Mouse (Mus musculus) forebrain, postnatal 0 days (tissue): Measurements from ENCODE around the gene Calcrl. TPM values are rescaled to one million over a fixed set of nuclear protein-coding genes. Genes with fewer than 3 reads are reported as not detected.
"Not testable (repeated sequence)": the region's sequence is repeated elsewhere in the genome, so short reads cannot be mapped to it uniquely, and the experiment has no call there.

ENCODE experiments used
- ATAC-seq: fragments of 200-750 bp; cut with Nextera tagmentation; 2 replicates; pipeline ENCODE4 v1.8.0; 2017; ENCODE audit warnings: mild to moderate bottlenecking, moderate library complexity
- DNase-seq: peaks from one replicate; pipeline ENCODE4 v3.0.0-alpha.2; 2015
- H3K27ac ChIP-seq: fragments of 300-500 bp; sonication (generic); 2 replicates; pipeline ENCODE4 v1.5.1; 2014; ENCODE audit warnings: low read depth, mild to moderate bottlenecking, antibody characterized with exemption, low read length, moderate library complexity, mixed read lengths
- H3K27me3 ChIP-seq: fragments of 300-500 bp; sonication (generic); 2 replicates; pipeline ENCODE4 v1.6.1; 2014; ENCODE audit warnings: mild to moderate bottlenecking, low read length, mixed read lengths; ENCODE audit not compliant: insufficient read depth
- H3K36me3 ChIP-seq: fragments of 300-500 bp; sonication (generic); 2 replicates; pipeline ENCODE4 v1.6.1; 2014; ENCODE audit warnings: mild to moderate bottlenecking, moderate library complexity; ENCODE audit not compliant: insufficient read depth
- H3K4me1 ChIP-seq: fragments of 300-500 bp; sonication (generic); 2 replicates; pipeline ENCODE4 v1.6.1; 2014; ENCODE audit warnings: antibody characterized with exemption; ENCODE audit not compliant: insufficient read depth
- H3K4me2 ChIP-seq: fragments of 300-500 bp; sonication (generic); 2 replicates; pipeline ENCODE4 v1.6.1; 2014; ENCODE audit warnings: low read depth, mild to moderate bottlenecking, moderate library complexity
- H3K4me3 ChIP-seq: fragments of 300-500 bp; sonication (generic); 2 replicates; pipeline ENCODE4 v1.5.1; 2014; ENCODE audit warnings: low read depth, low read length, mixed read lengths
- H3K9ac ChIP-seq: fragments of 300-500 bp; sonication (generic); 2 replicates; pipeline ENCODE4 v1.6.1; 2014; ENCODE audit warnings: mild to moderate bottlenecking
- H3K9me3 ChIP-seq: fragments of 300-500 bp; sonication (generic); 2 replicates; pipeline ENCODE4 v1.6.1; 2016; ENCODE audit warnings: low read length
- CTCF ChIP-seq: sonication (generic); IDR thresholded peaks from 2 replicates; pipeline ENCODE4 v1.5.1; 2016; ENCODE audit warnings: antibody characterized with exemption, control low read depth, low read depth
- WGBS: fragments of 180-500 bp; shearing (Covaris S2); extraction: QIAGEN DNeasy Blood & Tissue Kit; methylation state at CpG from one replicate; pipeline ENCODE4 v1.1.7; 2014; 5-methylcytosine and 5-hydroxymethylcytosine counted together
- polyA plus RNA-seq: library from polyadenylated mRNA; unstranded; fragments of >200 nt; fragmentation: Nextera tagmentation; extraction: Ambion mirVana; gene quantifications from 2 replicates; pipeline ENCODE4 v1.2.1, GENCODE M21; 2015
- total RNA-seq: library from RNA; depleted of rRNA; stranded (reverse); fragments of >200 nt; gene quantifications from 2 replicates; pipeline ENCODE4 v1.2.3, GENCODE M21; 2014

Calcrl gene
- total and polyA plus RNA-seq, 2 experiments from 2014 or later, result 6.1 to 14.1 TPM

- Histone ChIP-seq H3K4me3 (no peak overlapping the region), H3K4me2 (no peak overlapping the region), H3K9me3 (no peaks in the 10 kb centered on the region), H3K4me1 (no peaks in the 10 kb centered on the region), H3K9ac (no peak overlapping the region), H3K36me3 (no peaks in the 10 kb centered on the region), H3K27me3 (no peaks in the 10 kb centered on the region), H3K27ac (no peak overlapping the region)
- no peak for TF ChIP-seq CTCF
- DNase-seq, result no peak
- WGBS, result 96% methylated on average over 4 of the region's 4 CpGs
- ATAC-seq, result no peak
Measured at GRCm38 (mm10) chr2:84393236-84393635, 32.0 kb downstream of the Calcrl start.

DNA sequence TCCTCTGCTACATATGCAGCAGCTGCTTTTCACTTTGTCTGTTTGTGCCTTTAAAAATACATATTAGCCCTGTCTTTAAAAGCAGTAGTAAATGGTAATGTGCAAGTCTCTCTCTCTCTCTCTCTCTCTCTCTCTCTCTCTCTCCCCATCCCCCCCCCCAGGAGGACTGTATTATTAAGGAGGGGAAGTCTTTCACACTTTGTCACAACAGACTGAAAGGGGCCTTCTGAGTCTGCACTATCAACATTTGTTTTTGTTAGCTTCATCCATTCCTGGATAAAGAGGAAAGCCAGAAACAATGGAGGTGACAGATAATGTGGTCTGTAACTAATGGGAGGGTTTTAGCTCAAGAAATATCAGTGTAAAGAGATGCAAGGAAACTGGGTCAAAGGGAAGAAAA, 36.1 kb downstream of the Calcrl start:
- H3K27me3 ChIP-seq, result no peaks in the 10 kb centered on the region
- H3K9me3 ChIP-seq, result no peaks in the 10 kb centered on the region
- TF ChIP-seq CTCF, result no peak
- no peaks in the 10 kb centered on the region for H3K36me3 ChIP-seq
- DNase-seq (no peak), ATAC-seq (no peak)
- H3K4me3 ChIP-seq, result no peak overlapping the region
- H3K4me2 ChIP-seq, result no peak overlapping the region
- no peak overlapping the region for H3K27ac ChIP-seq
- H3K4me1 ChIP-seq, result no peaks in the 10 kb centered on the region
- no peak overlapping the region for H3K9ac ChIP-seq

DNA sequence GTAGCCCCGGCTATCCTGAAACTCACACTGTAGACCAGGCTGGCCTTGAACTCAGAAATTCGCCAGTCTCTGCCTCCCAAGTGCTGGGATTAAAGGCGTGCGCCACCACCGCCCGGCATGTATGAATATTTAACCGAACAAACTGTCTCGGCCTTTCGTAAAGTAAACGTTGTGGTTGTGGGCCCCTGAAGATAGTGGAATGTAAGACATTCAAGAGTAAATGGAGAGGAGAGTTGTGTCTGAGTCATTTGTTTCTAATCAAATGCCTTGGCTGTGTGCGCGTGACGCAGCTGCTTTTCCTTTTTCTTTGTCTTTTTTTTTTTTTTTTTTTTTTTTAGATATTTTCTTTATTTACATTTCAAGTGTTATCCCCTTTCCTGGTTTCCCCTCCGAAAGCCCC, 36.7 kb downstream of the Calcrl start:
- ATAC-seq, H3K9ac ChIP-seq, H3K4me1 ChIP-seq, H3K4me2 ChIP-seq, H3K27me3 ChIP-seq, DNase-seq, H3K27ac ChIP-seq, H3K4me3 ChIP-seq, H3K9me3 ChIP-seq, H3K36me3 ChIP-seq: not testable (repeated sequence)
- WGBS, result 91% methylated on average over 14 of the region's 14 CpGs

DNA sequence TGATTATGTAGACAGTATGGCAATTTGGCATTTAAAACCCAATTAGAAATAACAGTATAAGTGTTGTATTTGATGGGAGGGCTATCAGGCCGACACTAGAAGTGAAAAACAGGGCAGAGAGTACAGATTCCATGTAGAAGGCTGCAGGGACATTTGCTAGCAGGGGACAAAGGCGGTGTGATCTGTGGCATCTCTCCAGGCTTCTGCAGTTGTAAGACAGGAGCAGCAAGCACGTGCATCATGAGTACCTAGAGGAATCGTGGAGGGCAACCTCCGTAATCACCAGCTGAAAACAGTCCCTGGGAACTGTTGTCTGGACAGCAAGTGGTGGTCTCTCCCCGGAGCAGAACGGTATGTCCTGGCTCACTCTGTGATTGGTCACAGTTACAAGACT, 37.2 kb downstream of the Calcrl start:
- Histone ChIP-seq H3K27me3 (no peaks in the 10 kb centered on the region), H3K4me3 (no peak overlapping the region), H3K9ac (no peak overlapping the region), H3K4me2 (no peak overlapping the region), H3K4me1 (no peaks in the 10 kb centered on the region), H3K36me3 (no peaks in the 10 kb centered on the region), H3K27ac (no peak overlapping the region), H3K9me3 (no peaks in the 10 kb centered on the region)
- DNase-seq, result no peak
- no peak for ATAC-seq
- WGBS, result 86% methylated on average over 7 of the region's 7 CpGs
- no peak for TF ChIP-seq CTCF

- no peaks in the 10 kb centered on the region for H3K36me3 ChIP-seq
- no peak overlapping the region for H3K9ac ChIP-seq
- no peak for ATAC-seq
- no peak for DNase-seq
- no peak overlapping the region for H3K4me3 ChIP-seq
- H3K27ac ChIP-seq, result no peak overlapping the region
- no peaks in the 10 kb centered on the region for H3K9me3 ChIP-seq
- H3K27me3 ChIP-seq, result no peaks in the 10 kb centered on the region
- H3K4me1 ChIP-seq, result no peaks in the 10 kb centered on the region
- TF ChIP-seq CTCF, result no peak
- peak overlapping the region; percentile 19; the same call in 1 of the 2 replicates for H3K4me2 ChIP-seq
- 70% methylated on average over 11 of the region's 11 CpGs for WGBS
Measured at GRCm38 (mm10) chr2:84387394-84388022, 37.7 kb downstream of the Calcrl start.

GRCm38 (mm10) chr2:84386563-84387393, 38.4 kb downstream of the Calcrl start:
- Histone ChIP-seq H3K27ac (no peak overlapping the region), H3K9me3 (no peaks in the 10 kb centered on the region), H3K9ac (no peak overlapping the region), H3K4me2 (peak overlapping the region; percentile 19), H3K27me3 (no peaks in the 10 kb centered on the region), H3K36me3 (no peaks in the 10 kb centered on the region), H3K4me3 (peak overlapping the region; percentile 7; the same call in 1 of the 2 replicates), H3K4me1 (no peaks in the 10 kb centered on the region)
- no peak for TF ChIP-seq CTCF
- 44% methylated on average over 18 of the region's 18 CpGs for WGBS
- DNase-seq (no peak), ATAC-seq (no peak)

DNA sequence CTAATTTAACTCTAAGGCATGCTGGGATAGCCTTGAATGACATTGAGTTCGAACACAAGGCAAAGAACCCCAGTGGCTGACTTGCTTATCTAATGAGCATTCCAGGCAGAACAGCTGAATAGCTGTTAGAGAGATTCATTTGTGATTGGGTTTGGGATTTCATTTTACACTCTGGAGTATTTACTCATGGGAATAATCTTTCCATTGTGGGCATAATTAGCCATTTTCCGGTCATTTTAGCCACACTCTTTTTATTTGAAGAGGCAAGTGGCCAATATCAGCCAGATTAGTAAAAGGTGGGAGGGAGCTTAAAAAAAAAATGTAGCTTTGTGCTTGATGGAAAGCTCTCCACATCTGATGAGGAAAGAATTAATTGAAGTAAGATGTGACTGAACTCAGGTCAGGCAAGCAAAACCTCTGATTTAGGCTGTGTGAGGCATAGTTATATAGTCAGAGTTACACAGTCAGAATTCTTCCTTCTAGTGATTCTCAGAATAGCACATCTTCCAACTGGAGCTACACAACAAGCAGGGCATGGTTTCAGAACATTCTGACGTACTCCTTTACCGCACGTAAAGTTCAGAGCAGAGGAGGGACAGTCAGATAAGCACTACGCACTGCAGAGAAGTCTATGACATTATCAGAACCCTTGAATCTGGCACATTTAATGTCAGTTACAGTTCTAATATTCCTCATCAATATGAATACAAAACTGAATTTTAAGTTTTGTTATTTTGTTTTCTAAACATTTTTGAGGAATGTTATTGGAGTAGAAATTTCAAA, 40.1 kb downstream of the Calcrl start:
- Histone ChIP-seq H3K4me3 (no peak overlapping the region), H3K4me1 (no peaks in the 10 kb centered on the region), H3K27ac (no peak overlapping the region), H3K36me3 (no peaks in the 10 kb centered on the region), H3K9ac (no peak overlapping the region), H3K4me2 (no peak overlapping the region), H3K27me3 (no peaks in the 10 kb centered on the region), H3K9me3 (no peaks in the 10 kb centered on the region)
- ATAC-seq (no peak), DNase-seq (no peak)
- 66% methylated on average over 6 of the region's 6 CpGs for WGBS
- no peak for TF ChIP-seq CTCF
